In genomic region chr2:168762411-168762815, GRCm38 (mm10) we compare ENCODE assay signal across 9 mouse cellular contexts. TPM values are rescaled to one million over a fixed set of nuclear protein-coding genes. Genes with fewer than 3 reads are reported as not detected.
A peak's percentile ranks its signal among the peaks of the same experiment; 100 is the strongest.
DNase-seq lines count a peak whose midpoint lies in the region; ATAC-seq lines count a peak whose summit lies in the region.
"Had no signal": no experiment of that assay in that cellular context is flagged by ENCODE, and none has a peak within 500 bp of the region (broad histone marks: within the 10 kb centered on the region; RNA-seq: fewer than 3 reads in every experiment).

No protein-coding gene starts in this region.

- H3K4me3 ChIP-seq in hindbrain, embryonic 11.5 days (ENCODE audit: low read depth, low read length): no peak overlapping the region
- H3K4me3 ChIP-seq in midbrain, embryonic 13.5 days (replicated peaks): peak overlapping the region; percentile 52
- H3K4me3 ChIP-seq: limb, embryonic 15.5 days had no signal

- H3K27me3 ChIP-seq in hindbrain, embryonic 11.5 days (ENCODE audit: control insufficient read depth, insufficient read depth, low read length): no peaks in the 10 kb centered on the region
- H3K27me3 ChIP-seq in midbrain, embryonic 13.5 days: peaks cover 10% of the 10 kb centered on the region; the same call in 1 of the 2 replicates

- H3K9ac ChIP-seq in hindbrain, embryonic 11.5 days (ENCODE audit: low read depth, low read length): peak overlapping the region; percentile 44; the same call in 1 of the 2 replicates
- peak overlapping the region; percentile 59 for H3K9ac ChIP-seq in midbrain, embryonic 13.5 days (replicated peaks)
- H3K9ac ChIP-seq: limb, embryonic 15.5 days had no signal

- ATAC-seq in hindbrain, embryonic 11.5 days (ENCODE audit: low FRiP score): no peak
- ATAC-seq in midbrain, embryonic 13.5 days: no peak

- H3K9me3 ChIP-seq in hindbrain, embryonic 11.5 days (ENCODE audit: control insufficient read depth, low read length): no peaks in the 10 kb centered on the region
- H3K9me3 ChIP-seq in midbrain, embryonic 13.5 days: no peaks in the 10 kb centered on the region
- H3K9me3 ChIP-seq: limb, embryonic 15.5 days had no signal

- WGBS in hindbrain, embryonic 11.5 days: under 1% methylated on average over 12 of the region's 12 CpGs
- WGBS in midbrain, embryonic 13.5 days: 1% methylated on average over 12 of the region's 12 CpGs

- peak overlapping the region; percentile 36 for H3K4me2 ChIP-seq in hindbrain, embryonic 11.5 days (replicated peaks; ENCODE audit: low read depth, low read length)
- peak overlapping the region; percentile 93 for H3K4me2 ChIP-seq in midbrain, embryonic 13.5 days (replicated peaks)
- H3K4me2 ChIP-seq: limb, embryonic 15.5 days had no signal

- DNase-seq in ES-CJ7 (ENCODE audit: low read depth, low spot score): peak; percentile 81
- peak; percentile 85 for DNase-seq in ZHBTc4 (ENCODE audit: low read depth, low spot score)
- DNase-seq in hindbrain, embryonic 11.5 days (ENCODE audit: low spot score): peak; percentile 40
- DNase-seq in Muller cell, postnatal 12 days (ENCODE audit: inconsistent ontology term): no peak
- no peak for DNase-seq in kidney, postnatal 14 days
- no peak for DNase-seq in cerebellum, adult 9-10 months
- DNase-seq: heart, postnatal 4 days had no signal

- H3K36me3 ChIP-seq in hindbrain, embryonic 11.5 days (ENCODE audit: control insufficient read depth, insufficient read depth, low read length): no peaks in the 10 kb centered on the region
- no peaks in the 10 kb centered on the region for H3K36me3 ChIP-seq in midbrain, embryonic 13.5 days
- H3K36me3 ChIP-seq: limb, embryonic 15.5 days had no signal

- H3K27ac ChIP-seq in hindbrain, embryonic 11.5 days (ENCODE audit: low read depth, low read length): no peak overlapping the region
- peak overlapping the region; percentile 22; the same call in 1 of the 2 replicates for H3K27ac ChIP-seq in midbrain, embryonic 13.5 days
- H3K27ac ChIP-seq: limb, embryonic 15.5 days had no signal

- H3K4me1 ChIP-seq in hindbrain, embryonic 11.5 days (replicated peaks; ENCODE audit: control insufficient read depth, insufficient read depth, low read length): peaks cover 9% of the 10 kb centered on the region; the same call in 1 of the 2 replicates
- peaks cover 53% of the 10 kb centered on the region for H3K4me1 ChIP-seq in midbrain, embryonic 13.5 days (replicated peaks)

RNA-seq across cellular contexts. Expression of gene Sall4, which starts 5.3 kb away (rescaled TPM):
- 7.1 and 7.3 TPM in 2 replicates for polyA plus RNA-seq in hindbrain, embryonic 11.5 days (2014; fragmentation: Nextera tagmentation; extraction: Ambion mirVana)
- polyA plus RNA-seq in midbrain, embryonic 13.5 days (2015; fragmentation: Nextera tagmentation; extraction: Ambion mirVana): 2.2 and 5.5 TPM in 2 replicates

RNA-seq across cellular contexts. Expression of gene Atp9a, which starts 20.2 kb away (rescaled TPM):
- 12.8 and 14.6 TPM in 2 replicates for polyA plus RNA-seq in hindbrain, embryonic 11.5 days (2014; fragmentation: Nextera tagmentation; extraction: Ambion mirVana)
- polyA plus RNA-seq in midbrain, embryonic 13.5 days (2015; fragmentation: Nextera tagmentation; extraction: Ambion mirVana): 61.1 and 63.6 TPM in 2 replicates

Comparison
In these comparisons a context has a peak if more than half of its experiments do, and no peak if none do; other contexts are left out.
1. DNase-seq: peak in ES-CJ7 (single experiment), ZHBTc4 (single experiment) and hindbrain, embryonic 11.5 days (single experiment); none in Muller cell, postnatal 12 days (single experiment), kidney, postnatal 14 days (single experiment) and cerebellum, adult 9-10 months (single experiment).